Mouse (Mus musculus) adrenal gland, adult 8-10 months (tissue): Measurements from ENCODE around the gene Abca17. TPM values are rescaled to one million over a fixed set of nuclear protein-coding genes. Genes with fewer than 3 reads are reported as not detected.

ENCODE experiments used
- DNase-seq: peaks from one replicate; pipeline ENCODE4 v3.0.0; 2022
- microRNA-seq, 2 experiments: library from miRNA; unstranded; fragments of <30 nt; microRNA quantifications; one replicate each; pipeline ENCODE4 v1.2.0; 2022
- total RNA-seq, 4 experiments: library from RNA; stranded (reverse); gene quantifications; 2 replicates each; pipeline ENCODE4 v1.2.4; 2022

Gene Abca17
- total RNA-seq, 4 experiments from 2014 or later: 0.09 to 0.12 (median 0.11) TPM; not detected in 1

GRCm38 (mm10) chr17:24236921-24237320 is 113.9 kb downstream of the Abca17 start:
- no peak for DNase-seq

GRCm38 (mm10) chr17:24236479-24236878 is 114.4 kb downstream of the Abca17 start:
- DNase-seq: no peak

- no peak for DNase-seq
These were observed 122.9 kb downstream of the Abca17 start for GRCm38 (mm10) chr17:24227941-24228340.

- DNase-seq: no peak
These were observed 124.1 kb downstream of the Abca17 start for GRCm38 (mm10) chr17:24226721-24227120.

- no peak for DNase-seq
These were observed 125.0 kb downstream of the Abca17 start for GRCm38 (mm10) chr17:24225851-24226250.

- no peak for DNase-seq
These were observed 126.1 kb downstream of the Abca17 start for GRCm38 (mm10) chr17:24224741-24225140.

GRCm38 (mm10) chr17:24223513-24223912 is 127.4 kb downstream of the Abca17 start:
- no peak for DNase-seq

- DNase-seq: no peak
These were observed 128.2 kb downstream of the Abca17 start for GRCm38 (mm10) chr17:24222653-24223052.

GRCm38 (mm10) chr17:24220435-24221411 is 130.1 kb downstream of the Abca17 start, which contains the start of gene Tedc2:
TSS of gene Tedc2 (minus strand) at chr17:24220851.
- peak; percentile 96 for DNase-seq

GRCm38 (mm10) chr17:24216836-24217235 is 134.0 kb downstream of the Abca17 start:
- no peak for DNase-seq

Small RNAs within 50 kb of the gene (microRNA-seq; reads per million reads assigned to microRNA genes)
- gene Gm24427 (0 reads per million in 2 experiments), gene Mir5134 (0.17 to 1.1 reads per million in 2 experiments), gene Mir6965 (0 reads per million in 2 experiments)

Other genes with a start within 250 kb of the Abca17 start
- gene Pdpk1, start 200.1 kb downstream of the Abca17 start, total RNA-seq: 10 to 100 TPM; 46.0 to 63.6 (median 61.9) TPM
- 10 to 100 TPM; 39.3 to 64.9 (median 50.3) TPM for gene Amdhd2, start 187.3 kb downstream of the Abca17 start, total RNA-seq
- 100 to 1,000 TPM; 416 to 520 (median 442) TPM for gene Atp6v0c, start 181.4 kb downstream of the Abca17 start, total RNA-seq
- gene Tbc1d24, start 145.5 kb downstream of the Abca17 start, total RNA-seq: 10 to 100 TPM; 18.8 to 24.3 (median 23.8) TPM
- 1 to 10 TPM; 1.7 to 4.2 (median 2.9) TPM for gene Ntn3, start 141.5 kb downstream of the Abca17 start, total RNA-seq
- 1 to 10 TPM; 6.1 to 9.8 (median 7.6) TPM for gene Tedc2, start 130.2 kb downstream of the Abca17 start, total RNA-seq
- gene Ccnf, start 99.6 kb downstream of the Abca17 start, total RNA-seq: 1 to 10 TPM; 1.9 to 3.6 (median 2.7) TPM
- gene Abca3, start 882 bp upstream of the Abca17 start, total RNA-seq: 10 to 100 TPM; 28.4 to 43.3 (median 35.8) TPM
- gene Rnps1, start 63.5 kb upstream of the Abca17 start, total RNA-seq: 10 to 100 TPM; 62.8 to 84.3 (median 75.4) TPM
- gene Eci1, start 75.6 kb upstream of the Abca17 start, total RNA-seq: 100 to 1,000 TPM; 142 to 242 (median 189) TPM
- 1 to 10 TPM; 2.3 to 7.2 (median 3.5) TPM for gene Dnase1l2, start 92.0 kb upstream of the Abca17 start, total RNA-seq
- 10 to 100 TPM; 20.9 to 37.4 (median 26.4) TPM for gene E4f1, start 119.2 kb upstream of the Abca17 start, total RNA-seq
- gene Pgp, start 119.3 kb upstream of the Abca17 start, total RNA-seq: 100 to 1,000 TPM; 105 to 116 (median 107) TPM
- under 1 TPM in 2 of 4 experiments, not detected in 2; 0.30 to 0.38 TPM for gene Bricd5, start 122.8 kb upstream of the Abca17 start, total RNA-seq
- gene Mlst8, start 128.0 kb upstream of the Abca17 start, total RNA-seq: 10 to 100 TPM; 24.3 to 37.6 (median 32.2) TPM
- gene Caskin1, start 137.5 kb upstream of the Abca17 start, total RNA-seq: 10 to 100 TPM; 49.1 to 61.2 (median 53.8) TPM
- 100 to 1,000 TPM in 3 of 4 experiments, 10 to 100 TPM in 1; 92.1 to 189 (median 132) TPM for gene Traf7, start 176.9 kb upstream of the Abca17 start, total RNA-seq
- gene Rab26, start 183.1 kb upstream of the Abca17 start, total RNA-seq: 1 to 10 TPM in 3 of 4 experiments, under 1 TPM in 1; 0.81 to 3.5 (median 2.4) TPM
- 10 to 100 TPM; 58.5 to 88.8 (median 71.0) TPM for gene Pkd1, start 198.8 kb upstream of the Abca17 start, total RNA-seq